Mouse (Mus musculus) liver, embryonic 11.5 days (tissue): Measurements from ENCODE around the gene Syn3. TPM values are rescaled to one million over a fixed set of nuclear protein-coding genes. Genes with fewer than 3 reads are reported as not detected.

Experiments
- ATAC-seq: fragments of 200-750 bp; cut with Nextera tagmentation; replicated peaks from 2 replicates; pipeline ENCODE4 v1.8.0; 2017; ENCODE audit warnings: moderate number of reproducible peaks, mild to moderate bottlenecking, moderate TSS enrichment, moderate library complexity; ENCODE audit not compliant: low FRiP score
- DNase-seq: peaks from one replicate; pipeline ENCODE4 v3.0.0-alpha.2; 2017; ENCODE audit warnings: low spot score
- H3K27ac ChIP-seq: fragments of 300-500 bp; sonication (generic); 2 replicates; pipeline ENCODE4 v1.5.1; 2014; ENCODE audit warnings: mild to moderate bottlenecking, low read depth, low read length, control low read depth
- H3K27me3 ChIP-seq: fragments of 300-500 bp; sonication (generic); replicated peaks from 2 replicates; pipeline ENCODE4 v1.6.1; 2014; ENCODE audit warnings: low read length, mixed read lengths; ENCODE audit not compliant: control insufficient read depth, insufficient read depth
- H3K36me3 ChIP-seq: fragments of 300-500 bp; sonication (generic); 2 replicates; pipeline ENCODE4 v1.6.1; 2014; ENCODE audit warnings: mild to moderate bottlenecking, low read length, moderate library complexity, mixed read lengths; ENCODE audit not compliant: control insufficient read depth, insufficient read depth
- H3K4me1 ChIP-seq: fragments of 300-500 bp; sonication (generic); replicated peaks from 2 replicates; pipeline ENCODE4 v1.6.1; 2014; ENCODE audit warnings: low read length, mixed read lengths; ENCODE audit not compliant: control insufficient read depth, insufficient read depth
- H3K4me2 ChIP-seq: fragments of 300-500 bp; sonication (generic); 2 replicates; pipeline ENCODE4 v1.6.1; 2014; ENCODE audit warnings: mild to moderate bottlenecking, control low read depth, moderate library complexity
- H3K4me3 ChIP-seq: fragments of 300-500 bp; sonication (generic); 2 replicates; pipeline ENCODE4 v1.5.1; 2014; ENCODE audit warnings: low read depth, low read length, control low read depth
- H3K9ac ChIP-seq: fragments of 300-500 bp; sonication (generic); 2 replicates; pipeline ENCODE4 v1.6.1; 2014; ENCODE audit warnings: low read depth, low read length, control low read depth
- H3K9me3 ChIP-seq: fragments of 300-500 bp; sonication (generic); 2 replicates; pipeline ENCODE4 v1.6.1; 2016; ENCODE audit warnings: low read length, inconsistent platforms, mixed read lengths; ENCODE audit not compliant: control insufficient read depth
- WGBS: fragments of 180-500 bp; shearing (Covaris S2); extraction: QIAGEN DNeasy Blood & Tissue Kit; methylation state at CpG from one replicate; pipeline ENCODE4 v1.1.7; 2014; 5-methylcytosine and 5-hydroxymethylcytosine counted together
- polyA plus RNA-seq: library from polyadenylated mRNA; unstranded; fragments of >200 nt; fragmentation: Nextera tagmentation; extraction: Ambion mirVana; gene quantifications from 2 replicates; pipeline ENCODE4 v1.2.1, GENCODE M21; 2014

Gene Syn3
- polyA plus RNA-seq, 1 experiment from 2014 or later: 0.58 TPM

- no peaks in the 10 kb centered on the region for H3K9me3 ChIP-seq
- peak overlapping the region; percentile 62 for H3K9ac ChIP-seq
- H3K27me3 ChIP-seq: peaks cover 11% of the 10 kb centered on the region; the same call in 1 of the 2 replicates
- WGBS: 4% methylated on average over 10 of the region's 10 CpGs
- peaks cover 18% of the 10 kb centered on the region; the same call in 1 of the 2 replicates for H3K4me1 ChIP-seq
- H3K4me3 ChIP-seq: peak overlapping the region; percentile 60
- DNase-seq (no peak), ATAC-seq (no peak)
- no peaks in the 10 kb centered on the region for H3K36me3 ChIP-seq
- H3K27ac ChIP-seq: no peak overlapping the region
- peak overlapping the region; percentile 98 for H3K4me2 ChIP-seq
Observed at GRCm38 (mm10) chr10:86301117-86301490, 197.6 kb downstream of the Syn3 start.

GRCm38 (mm10) chr10:86300293-86301116, 198.2 kb downstream of the Syn3 start, which contains the start of gene Timp3:
TSS of gene Timp3 (plus strand) at chr10:86300372.
- H3K36me3 ChIP-seq: no peaks in the 10 kb centered on the region
- under 1% methylated on average over 64 of the region's 65 CpGs for WGBS
- DNase-seq: peak; percentile 70
- peaks cover 21% of the 10 kb centered on the region for H3K4me1 ChIP-seq
- H3K9ac ChIP-seq: peak within 1 kb of the TSS; percentile 62
- H3K27me3 ChIP-seq: peaks cover 11% of the 10 kb centered on the region; the same call in 1 of the 2 replicates
- peak; percentile 65 for ATAC-seq
- H3K9me3 ChIP-seq: no peaks in the 10 kb centered on the region
- 0 out of 2 replicates have a peak within 1 kb of the TSS, but pooled peaks have one; percentile 3 for H3K27ac ChIP-seq
- peak within 1 kb of the TSS; percentile 60 for H3K4me3 ChIP-seq
- H3K4me2 ChIP-seq: peak within 1 kb of the TSS; percentile 98

- Histone ChIP-seq H3K27ac (no peak overlapping the region), H3K36me3 (no peaks in the 10 kb centered on the region), H3K4me2 (peak overlapping the region; percentile 98), H3K4me1 (peaks cover 22% of the 10 kb centered on the region), H3K9ac (peak overlapping the region; percentile 62; the same call in 1 of the 2 replicates), H3K9me3 (no peaks in the 10 kb centered on the region), H3K4me3 (peak overlapping the region; percentile 60), H3K27me3 (peaks cover 11% of the 10 kb centered on the region; the same call in 1 of the 2 replicates)
- DNase-seq: no peak
- no peak for ATAC-seq
- WGBS: 34% methylated on average over 6 of the region's 6 CpGs
Observed at GRCm38 (mm10) chr10:86299795-86300194, 198.9 kb downstream of the Syn3 start.

GRCm38 (mm10) chr10:86298326-86298725, 200.4 kb downstream of the Syn3 start:
- Histone ChIP-seq H3K4me2 (no peak overlapping the region), H3K27me3 (peaks cover 11% of the 10 kb centered on the region; the same call in 1 of the 2 replicates), H3K9ac (no peak overlapping the region), H3K4me3 (no peak overlapping the region), H3K9me3 (no peaks in the 10 kb centered on the region), H3K27ac (no peak overlapping the region), H3K36me3 (no peaks in the 10 kb centered on the region), H3K4me1 (peaks cover 22% of the 10 kb centered on the region)
- no peak for DNase-seq
- 72% methylated on average over 6 of the region's 6 CpGs for WGBS
- no peak for ATAC-seq

- no peak overlapping the region for H3K4me2 ChIP-seq
- ATAC-seq (no peak), DNase-seq (no peak)
- H3K27ac ChIP-seq: no peak overlapping the region
- no peak overlapping the region for H3K9ac ChIP-seq
- H3K36me3 ChIP-seq: no peaks in the 10 kb centered on the region
- WGBS: 83% methylated on average over 2 of the region's 2 CpGs
- peaks cover 18% of the 10 kb centered on the region for H3K4me1 ChIP-seq
- peaks cover 11% of the 10 kb centered on the region; the same call in 1 of the 2 replicates for H3K27me3 ChIP-seq
- H3K9me3 ChIP-seq: no peaks in the 10 kb centered on the region
- H3K4me3 ChIP-seq: no peak overlapping the region
Observed at GRCm38 (mm10) chr10:86297307-86297706, 201.4 kb downstream of the Syn3 start.

GRCm38 (mm10) chr10:86296111-86296510, 202.6 kb downstream of the Syn3 start:
- DNase-seq (peak; percentile 66), ATAC-seq (peak; percentile 56)
- H3K4me2 ChIP-seq: peak overlapping the region; percentile 55
- H3K4me1 ChIP-seq: peaks cover 9% of the 10 kb centered on the region
- peaks cover 11% of the 10 kb centered on the region; the same call in 1 of the 2 replicates for H3K27me3 ChIP-seq
- H3K36me3 ChIP-seq: no peaks in the 10 kb centered on the region
- no peaks in the 10 kb centered on the region for H3K9me3 ChIP-seq
- no peak overlapping the region for H3K27ac ChIP-seq
- H3K4me3 ChIP-seq: no peak overlapping the region
- 2% methylated on average over 14 of the region's 14 CpGs for WGBS
- 0 out of 2 replicates have a peak overlapping the region, but pooled peaks have one; percentile 26 for H3K9ac ChIP-seq

- DNase-seq (no peak), ATAC-seq (no peak)
- H3K4me2 ChIP-seq: peak overlapping the region; percentile 55
- peaks cover 8% of the 10 kb centered on the region; the same call in 1 of the 2 replicates for H3K27me3 ChIP-seq
- H3K9me3 ChIP-seq: no peaks in the 10 kb centered on the region
- H3K36me3 ChIP-seq: no peaks in the 10 kb centered on the region
- H3K4me3 ChIP-seq: no peak overlapping the region
- 0 out of 2 replicates have a peak overlapping the region, but pooled peaks have one; percentile 26 for H3K9ac ChIP-seq
- WGBS: 13% methylated on average over 13 of the region's 13 CpGs
- H3K27ac ChIP-seq: no peak overlapping the region
- peaks cover 4% of the 10 kb centered on the region for H3K4me1 ChIP-seq
Observed at GRCm38 (mm10) chr10:86295454-86296098, 203.1 kb downstream of the Syn3 start.

- ATAC-seq (0 out of 2 replicates have a peak, but pooled peaks have one; percentile 39), DNase-seq (no peak)
- H3K4me2 ChIP-seq: no peak overlapping the region
- H3K4me3 ChIP-seq: no peak overlapping the region
- H3K27ac ChIP-seq: no peak overlapping the region
- 57% methylated on average over 10 of the region's 10 CpGs for WGBS
- H3K36me3 ChIP-seq: no peaks in the 10 kb centered on the region
- no peak overlapping the region for H3K9ac ChIP-seq
- peaks cover 5% of the 10 kb centered on the region; the same call in 1 of the 2 replicates for H3K27me3 ChIP-seq
- H3K9me3 ChIP-seq: no peaks in the 10 kb centered on the region
- peaks cover 4% of the 10 kb centered on the region for H3K4me1 ChIP-seq
Observed at GRCm38 (mm10) chr10:86294599-86295365, 203.9 kb downstream of the Syn3 start.
